Mouse (Mus musculus): ENCODE data around the gene Clca2.
"Not testable (repeated sequence)": the region's sequence is repeated elsewhere in the genome, so short reads cannot be mapped to it uniquely, and the experiment has no call there.

The Clca2 gene

GRCm38 (mm10) chr3:145083081-145083480 lies 16.2 kb downstream of the Clca2 start:
- no peak for DNase-seq

- no peak for DNase-seq
Observed at GRCm38 (mm10) chr3:145080904-145081303, 18.3 kb downstream of the Clca2 start.

- DNase-seq, result no peak
Observed at GRCm38 (mm10) chr3:145078405-145078804, 20.8 kb downstream of the Clca2 start.

GRCm38 (mm10) chr3:145072339-145072738 lies 26.9 kb downstream of the Clca2 start:
- DNase-seq, result no peak

- no peak for DNase-seq
Observed at GRCm38 (mm10) chr3:145068964-145069363, 30.3 kb downstream of the Clca2 start.

- DNase-seq, result not testable (repeated sequence)
Observed at GRCm38 (mm10) chr3:145055138-145055537, 44.1 kb downstream of the Clca2 start.

- DNase-seq, result no peak
Observed at GRCm38 (mm10) chr3:145049820-145050219, 49.4 kb downstream of the Clca2 start.

GRCm38 (mm10) chr3:145038813-145039212 lies 60.4 kb downstream of the Clca2 start:
- no peak for DNase-seq

- no peak for DNase-seq
Observed at GRCm38 (mm10) chr3:145032676-145033075, 66.6 kb downstream of the Clca2 start, which contains the start of gene Clca1. Clca1 (minus strand) TSS chr3:145032776.

- DNase-seq, result no peak
Observed at GRCm38 (mm10) chr3:145028036-145028435, 71.2 kb downstream of the Clca2 start.

- peak; percentile 56 for DNase-seq
Observed at GRCm38 (mm10) chr3:145026750-145027149, 72.5 kb downstream of the Clca2 start.
